Mouse (Mus musculus): ENCODE measurements around the gene Cnga4. TPM values are rescaled to one million over a fixed set of nuclear protein-coding genes. Genes with fewer than 3 reads are reported as not detected.
"Not testable (repeated sequence)": the region's sequence is repeated elsewhere in the genome, so short reads cannot be mapped to it uniquely, and the experiment has no call there.

Gene Cnga4
- 0.12 TPM in 1 of 2 replicates, not detected in the other for polyA plus RNA-seq (2016; fragmentation: Nextera tagmentation; extraction: Ambion mirVana)

GRCm38 (mm10) chr7:105404268-105404667 is at the start of gene Cnga4:
Cnga4 (plus strand) TSS chr7:105404568.
- WGBS: 68% methylated on average over 5 of the region's 5 CpGs
- Histone ChIP-seq H3K27ac (replicated peaks) (no peak within 1 kb of the TSS), H3K36me3 (replicated peaks) (no peaks in the 10 kb centered on the region), H3K27me3 (replicated peaks; ENCODE audit: low read depth, poor library complexity, severe bottlenecking) (no peaks in the 10 kb centered on the region), H3K9me3 (no peaks in the 10 kb centered on the region), H3K4me3 (no peak within 1 kb of the TSS), H3K4me1 (peaks cover 6% of the 10 kb centered on the region)
- DNase-seq (ENCODE audit: low spot score): no peak

- DNase-seq (ENCODE audit: low spot score); H3K36me3 ChIP-seq (replicated peaks); H3K9me3 ChIP-seq; H3K4me3 ChIP-seq; H3K27ac ChIP-seq (replicated peaks); H3K27me3 ChIP-seq (replicated peaks; ENCODE audit: low read depth, poor library complexity, severe bottlenecking); H3K4me1 ChIP-seq: not testable (repeated sequence)
- WGBS: no CpG with 5 or more reads among the region's 5 CpGs
These were observed 48.3 kb upstream of the Cnga4 start for GRCm38 (mm10) chr7:105356064-105356463.

GRCm38 (mm10) chr7:105356487-105356886 is 47.9 kb upstream of the Cnga4 start:
- DNase-seq (ENCODE audit: low spot score); H3K27ac ChIP-seq (replicated peaks); H3K4me1 ChIP-seq; H3K27me3 ChIP-seq (replicated peaks; ENCODE audit: low read depth, poor library complexity, severe bottlenecking); H3K4me3 ChIP-seq; H3K36me3 ChIP-seq (replicated peaks); H3K9me3 ChIP-seq: not testable (repeated sequence)
- WGBS: 94% methylated on average over 1 of the region's 2 CpGs

- H3K4me3 ChIP-seq: no peak overlapping the region
- DNase-seq (ENCODE audit: low spot score): no peak
- H3K27me3 ChIP-seq (replicated peaks; ENCODE audit: low read depth, poor library complexity, severe bottlenecking): no peaks in the 10 kb centered on the region
- H3K27ac ChIP-seq (replicated peaks): no peak overlapping the region
- no peaks in the 10 kb centered on the region for H3K4me1 ChIP-seq
- no peaks in the 10 kb centered on the region for H3K36me3 ChIP-seq (replicated peaks)
- no peaks in the 10 kb centered on the region for H3K9me3 ChIP-seq
- 81% methylated on average over 2 of the region's 2 CpGs for whole genome bisulfite sequencing
These were observed 42.7 kb upstream of the Cnga4 start for GRCm38 (mm10) chr7:105361713-105362112.

GRCm38 (mm10) chr7:105367268-105367667 is 37.1 kb upstream of the Cnga4 start:
- H3K9me3 ChIP-seq: no peaks in the 10 kb centered on the region
- H3K4me3 ChIP-seq: no peak overlapping the region
- no peaks in the 10 kb centered on the region for H3K4me1 ChIP-seq
- 90% methylated on average over 5 of the region's 5 CpGs for WGBS
- no peak for DNase-seq (ENCODE audit: low spot score)
- H3K27ac ChIP-seq (replicated peaks): no peak overlapping the region
- peaks cover 9% of the 10 kb centered on the region for H3K36me3 ChIP-seq (replicated peaks)
- no peaks in the 10 kb centered on the region for H3K27me3 ChIP-seq (replicated peaks; ENCODE audit: low read depth, poor library complexity, severe bottlenecking)

- H3K27ac ChIP-seq (replicated peaks): no peak within 1 kb of the TSS
- H3K4me1 ChIP-seq: no peaks in the 10 kb centered on the region
- no peaks in the 10 kb centered on the region for H3K27me3 ChIP-seq (replicated peaks; ENCODE audit: low read depth, poor library complexity, severe bottlenecking)
- peaks cover 14% of the 10 kb centered on the region for H3K36me3 ChIP-seq (replicated peaks)
- WGBS: 98% methylated on average over 1 of the region's 1 CpGs
- H3K9me3 ChIP-seq: no peaks in the 10 kb centered on the region
- DNase-seq (ENCODE audit: low spot score): no peak
- H3K4me3 ChIP-seq: no peak within 1 kb of the TSS
These were observed 36.4 kb upstream of the Cnga4 start, which contains the start of gene Olfr692 for GRCm38 (mm10) chr7:105367930-105368329. Olfr692 (plus strand) TSS chr7:105368230.

- Histone ChIP-seq H3K4me1 (no peaks in the 10 kb centered on the region), H3K27me3 (replicated peaks; ENCODE audit: low read depth, poor library complexity, severe bottlenecking) (no peaks in the 10 kb centered on the region), H3K27ac (replicated peaks) (no peak overlapping the region), H3K9me3 (no peaks in the 10 kb centered on the region), H3K36me3 (replicated peaks) (peaks cover 20% of the 10 kb centered on the region), H3K4me3 (no peak overlapping the region)
- 92% methylated on average over 4 of the region's 4 CpGs for WGBS
- DNase-seq (ENCODE audit: low spot score): no peak
These were observed 35.8 kb upstream of the Cnga4 start for GRCm38 (mm10) chr7:105368521-105368920.

GRCm38 (mm10) chr7:105372912-105373311 is 31.5 kb upstream of the Cnga4 start:
- WGBS: 87% methylated on average over 1 of the region's 1 CpGs
- no peak for DNase-seq (ENCODE audit: low spot score)
- no peaks in the 10 kb centered on the region for H3K27me3 ChIP-seq (replicated peaks; ENCODE audit: low read depth, poor library complexity, severe bottlenecking)
- H3K9me3 ChIP-seq: no peaks in the 10 kb centered on the region
- no peak overlapping the region for H3K4me3 ChIP-seq
- H3K36me3 ChIP-seq (replicated peaks): peaks cover 61% of the 10 kb centered on the region
- no peak overlapping the region for H3K27ac ChIP-seq (replicated peaks)
- H3K4me1 ChIP-seq: no peaks in the 10 kb centered on the region

GRCm38 (mm10) chr7:105373509-105373908 is 30.9 kb upstream of the Cnga4 start:
- Histone ChIP-seq H3K27me3 (replicated peaks; ENCODE audit: low read depth, poor library complexity, severe bottlenecking) (no peaks in the 10 kb centered on the region), H3K4me3 (no peak overlapping the region), H3K36me3 (replicated peaks) (peaks cover 67% of the 10 kb centered on the region), H3K4me1 (no peaks in the 10 kb centered on the region), H3K9me3 (no peaks in the 10 kb centered on the region), H3K27ac (replicated peaks) (no peak overlapping the region)
- WGBS: 97% methylated on average over 4 of the region's 4 CpGs
- no peak for DNase-seq (ENCODE audit: low spot score)

GRCm38 (mm10) chr7:105373976-105374375 is 30.4 kb upstream of the Cnga4 start:
- Histone ChIP-seq H3K36me3 (replicated peaks) (peaks cover 72% of the 10 kb centered on the region), H3K27ac (replicated peaks) (no peak overlapping the region), H3K9me3 (no peaks in the 10 kb centered on the region), H3K27me3 (replicated peaks; ENCODE audit: low read depth, poor library complexity, severe bottlenecking) (no peaks in the 10 kb centered on the region), H3K4me3 (no peak overlapping the region), H3K4me1 (no peaks in the 10 kb centered on the region)
- WGBS: 97% methylated on average over 3 of the region's 3 CpGs
- DNase-seq (ENCODE audit: low spot score): no peak

- 90% methylated on average over 1 of the region's 1 CpGs for WGBS
- H3K36me3 ChIP-seq (replicated peaks): peaks cover 81% of the 10 kb centered on the region
- no peaks in the 10 kb centered on the region for H3K4me1 ChIP-seq
- no peak within 1 kb of the TSS for H3K27ac ChIP-seq (replicated peaks)
- DNase-seq (ENCODE audit: low spot score): no peak
- no peak within 1 kb of the TSS for H3K4me3 ChIP-seq
- no peaks in the 10 kb centered on the region for H3K27me3 ChIP-seq (replicated peaks; ENCODE audit: low read depth, poor library complexity, severe bottlenecking)
- no peaks in the 10 kb centered on the region for H3K9me3 ChIP-seq
These were observed 29.5 kb upstream of the Cnga4 start, which contains the start of gene Gm5901 for GRCm38 (mm10) chr7:105374866-105375265. Gm5901 (plus strand) TSS chr7:105375038.

GRCm38 (mm10) chr7:105380329-105380728 is 24.0 kb upstream of the Cnga4 start:
- H3K27me3 ChIP-seq (replicated peaks; ENCODE audit: low read depth, poor library complexity, severe bottlenecking): no peaks in the 10 kb centered on the region
- 93% methylated on average over 3 of the region's 3 CpGs for WGBS
- H3K27ac ChIP-seq (replicated peaks): no peak overlapping the region
- H3K36me3 ChIP-seq (replicated peaks): peaks cover 98% of the 10 kb centered on the region
- H3K9me3 ChIP-seq: no peaks in the 10 kb centered on the region
- no peak for DNase-seq (ENCODE audit: low spot score)
- no peak overlapping the region for H3K4me3 ChIP-seq
- no peaks in the 10 kb centered on the region for H3K4me1 ChIP-seq

- H3K27ac ChIP-seq (replicated peaks): no peak overlapping the region
- no peaks in the 10 kb centered on the region for H3K4me1 ChIP-seq
- no peak overlapping the region for H3K4me3 ChIP-seq
- peaks cover 84% of the 10 kb centered on the region for H3K36me3 ChIP-seq (replicated peaks)
- H3K9me3 ChIP-seq: no peaks in the 10 kb centered on the region
- DNase-seq (ENCODE audit: low spot score): no peak
- WGBS: 94% methylated on average over 2 of the region's 2 CpGs
- H3K27me3 ChIP-seq (replicated peaks; ENCODE audit: low read depth, poor library complexity, severe bottlenecking): no peaks in the 10 kb centered on the region
These were observed 16.7 kb upstream of the Cnga4 start for GRCm38 (mm10) chr7:105387696-105388095.

- peaks cover 4% of the 10 kb centered on the region; the same call in 1 of the 2 replicates for H3K4me1 ChIP-seq
- 89% methylated on average over 2 of the region's 2 CpGs for WGBS
- H3K9me3 ChIP-seq: no peaks in the 10 kb centered on the region
- no peaks in the 10 kb centered on the region for H3K27me3 ChIP-seq (replicated peaks; ENCODE audit: low read depth, poor library complexity, severe bottlenecking)
- no peak for DNase-seq (ENCODE audit: low spot score)
- no peak overlapping the region for H3K27ac ChIP-seq (replicated peaks)
- peaks cover 66% of the 10 kb centered on the region for H3K36me3 ChIP-seq (replicated peaks)
- no peak overlapping the region for H3K4me3 ChIP-seq
These were observed 14.1 kb upstream of the Cnga4 start for GRCm38 (mm10) chr7:105390236-105390635.
